Mouse (Mus musculus) cerebellum, adult 18-20 months (tissue): ENCODE measurements around the gene Hhex.

Experiments used
- DNase-seq, 2 experiments: peaks; one replicate each; pipeline ENCODE4 v3.0.0; 2021

The Hhex gene

DNA sequence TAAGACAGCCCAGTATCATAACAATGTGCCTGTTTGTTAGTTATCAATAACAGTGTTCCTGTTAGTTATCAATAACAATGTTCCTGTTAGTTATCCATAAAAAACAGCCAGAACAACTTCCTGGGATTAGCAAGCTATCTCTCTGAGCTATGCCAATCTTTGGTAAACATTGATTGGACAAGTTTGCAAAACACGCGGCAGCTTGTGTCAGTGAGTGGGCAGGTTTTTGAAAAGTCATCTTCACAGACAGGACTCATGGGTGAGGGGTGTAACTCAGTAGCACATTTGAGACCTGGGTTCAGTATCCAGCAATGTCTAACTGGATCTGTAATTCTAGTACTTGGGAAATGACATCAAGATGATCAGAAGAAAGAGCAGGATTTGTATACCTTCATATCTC lies 20.9 kb downstream of the Hhex start:
- no peak for DNase-seq

GRCm38 (mm10) chr19:37455961-37456360 lies 21.4 kb downstream of the Hhex start:
- DNase-seq, result no peak

DNA sequence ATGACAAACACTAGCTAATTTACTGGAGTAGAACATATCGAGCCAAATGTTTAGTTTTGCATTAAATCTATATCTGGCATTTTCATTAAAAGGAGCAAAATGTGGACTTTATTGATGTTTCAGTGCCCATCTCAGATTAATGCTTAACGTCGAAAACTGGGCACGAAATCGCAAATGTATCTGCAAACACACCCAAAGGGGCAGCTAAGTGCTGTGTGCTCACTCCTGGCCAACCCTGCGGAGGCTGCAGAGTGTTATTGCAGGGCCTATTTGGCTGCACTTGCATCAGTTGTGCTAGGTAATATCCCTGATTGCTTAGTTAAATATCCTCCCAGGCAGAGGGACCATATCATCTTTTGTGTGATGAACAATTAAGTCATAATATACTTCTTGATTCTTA lies 23.4 kb downstream of the Hhex start:
- no peak for DNase-seq

DNA sequence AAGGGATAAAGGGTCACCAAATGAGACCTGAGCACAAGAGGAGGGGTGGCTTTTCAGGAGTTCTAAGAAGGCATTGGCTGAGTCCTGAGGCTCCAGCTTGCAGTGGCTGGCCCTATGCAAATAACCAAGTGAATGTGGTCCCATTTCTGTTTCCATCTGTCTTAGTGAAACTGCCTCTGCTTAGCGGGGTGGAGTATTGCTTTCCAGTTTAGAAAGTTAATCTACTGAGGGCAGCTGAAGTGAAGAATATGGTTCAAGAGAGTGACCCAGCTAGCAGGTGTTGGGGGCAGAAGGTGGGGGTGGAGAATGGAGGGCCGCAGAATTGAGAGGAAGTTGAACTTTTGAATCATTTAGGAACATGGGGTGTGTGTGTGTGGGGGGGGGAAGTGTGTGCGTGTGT lies 31.8 kb downstream of the Hhex start:
- DNase-seq, result no peak

DNA sequence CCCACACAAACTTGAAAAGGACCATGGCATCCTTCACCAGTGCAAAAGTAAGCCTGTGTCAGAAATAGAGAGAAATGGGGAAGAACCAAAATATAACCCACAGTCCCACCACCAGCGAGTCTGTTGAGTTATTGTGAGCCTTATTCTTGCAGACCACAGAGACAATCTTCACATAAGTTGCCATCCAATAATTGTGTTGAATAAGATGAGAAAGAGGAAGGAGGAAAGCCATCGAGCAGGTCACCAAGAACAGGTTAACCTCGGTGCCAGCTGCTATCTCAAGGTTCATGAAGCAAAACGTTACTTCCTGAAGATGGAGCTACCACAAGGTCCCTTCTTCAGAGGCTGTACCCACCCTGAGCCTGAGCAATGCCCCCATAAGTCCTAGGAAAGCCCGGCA lies 32.4 kb downstream of the Hhex start:
- no peak for DNase-seq

GRCm38 (mm10) chr19:37468841-37469566 lies 34.4 kb downstream of the Hhex start:
- no peak for DNase-seq

DNA sequence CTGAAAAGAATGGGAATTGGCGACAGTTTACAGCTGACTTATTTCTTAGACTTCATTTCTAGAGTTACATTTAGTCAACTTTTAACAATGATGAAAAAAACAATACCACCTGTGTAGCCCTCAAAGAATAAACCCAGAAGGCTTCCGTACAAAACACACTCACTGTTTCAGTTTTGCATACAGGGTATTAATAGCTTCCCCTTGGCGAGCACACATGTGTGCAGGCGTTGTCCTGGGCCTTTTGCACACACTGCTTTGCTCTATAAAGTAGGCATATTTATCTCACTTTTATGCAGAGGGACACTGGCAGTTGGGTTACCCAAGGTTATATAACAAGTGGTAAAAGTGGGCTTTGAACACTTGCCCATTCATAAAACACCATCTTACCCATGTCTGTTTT lies 37.1 kb downstream of the Hhex start:
- no peak for DNase-seq

- DNase-seq, result no peak
These were observed 38.0 kb downstream of the Hhex start for GRCm38 (mm10) chr19:37472589-37472988.

DNA sequence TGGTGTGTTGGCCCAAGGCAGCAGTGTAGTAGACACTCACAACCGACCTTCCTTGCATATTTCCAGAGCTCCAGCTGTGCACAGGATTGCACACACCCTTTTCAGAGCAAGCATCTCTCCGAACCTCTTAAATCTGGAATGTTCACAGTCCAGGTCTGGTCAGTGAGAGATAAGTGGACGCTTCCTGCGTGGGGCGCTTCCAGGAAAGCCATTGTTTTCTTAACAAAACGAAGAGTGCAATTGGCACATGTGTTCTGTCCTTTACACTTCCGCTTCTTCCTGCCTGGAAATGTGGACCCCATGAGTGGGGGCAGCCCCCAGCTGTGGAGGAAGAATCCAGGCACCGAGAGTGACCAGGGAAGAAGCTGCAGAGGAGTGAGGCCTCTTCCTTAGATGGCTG lies 47.1 kb downstream of the Hhex start:
- no peak for DNase-seq

DNA sequence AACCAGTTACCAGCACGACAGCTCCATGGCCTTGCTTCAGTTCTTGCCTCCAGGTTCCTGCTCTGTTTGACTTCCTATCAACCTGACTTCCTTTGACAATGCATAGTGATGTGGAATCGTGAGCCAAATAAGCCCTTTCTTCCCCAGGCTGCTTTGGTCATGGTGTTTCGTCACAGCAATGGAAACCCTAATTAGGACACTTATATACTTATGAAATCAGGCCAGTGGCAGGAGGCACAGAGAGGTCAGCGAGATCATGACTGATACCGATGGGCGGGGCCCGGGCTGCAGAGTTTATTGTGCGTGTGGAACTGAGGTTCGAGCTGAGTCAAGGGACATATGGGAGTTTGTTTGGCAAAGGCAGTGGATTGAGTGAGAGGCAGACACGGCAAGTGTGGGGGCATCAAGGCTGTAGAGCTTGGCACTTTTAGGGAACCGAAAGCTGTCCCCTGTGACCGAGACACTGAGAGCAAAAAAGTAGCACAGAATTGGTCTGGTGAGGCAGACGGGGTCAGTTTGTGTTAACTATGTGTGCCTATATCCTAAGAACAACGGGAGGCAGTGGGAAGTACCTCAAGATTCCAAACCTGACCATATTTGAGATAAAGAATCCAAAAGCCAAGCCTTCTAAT lies 48.1 kb downstream of the Hhex start:
- DNase-seq, result no peak

DNA sequence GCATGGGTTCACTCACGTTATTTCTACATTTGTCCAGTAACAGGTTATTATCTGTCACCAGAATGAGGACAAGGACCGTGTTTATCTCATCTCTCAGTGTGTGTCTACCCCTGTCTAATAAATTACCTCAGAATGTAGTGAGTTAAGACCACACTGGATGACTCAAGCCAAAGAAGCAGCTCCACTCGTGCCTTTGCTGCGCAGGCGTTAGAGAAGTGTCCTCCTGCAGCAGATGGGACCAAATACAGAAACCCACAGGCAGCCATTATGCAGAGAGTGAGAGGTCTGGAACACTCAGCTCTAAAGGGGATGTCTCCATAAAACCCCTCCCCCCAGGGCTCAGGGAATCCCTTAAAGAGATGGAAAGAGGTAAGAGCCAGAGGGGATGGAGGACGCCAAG lies 50.2 kb downstream of the Hhex start:
- no peak for DNase-seq

- no peak for DNase-seq
These were observed 52.2 kb downstream of the Hhex start for GRCm38 (mm10) chr19:37486801-37487200.

GRCm38 (mm10) chr19:37487811-37488475 lies 53.3 kb downstream of the Hhex start:
- no peak for DNase-seq

DNA sequence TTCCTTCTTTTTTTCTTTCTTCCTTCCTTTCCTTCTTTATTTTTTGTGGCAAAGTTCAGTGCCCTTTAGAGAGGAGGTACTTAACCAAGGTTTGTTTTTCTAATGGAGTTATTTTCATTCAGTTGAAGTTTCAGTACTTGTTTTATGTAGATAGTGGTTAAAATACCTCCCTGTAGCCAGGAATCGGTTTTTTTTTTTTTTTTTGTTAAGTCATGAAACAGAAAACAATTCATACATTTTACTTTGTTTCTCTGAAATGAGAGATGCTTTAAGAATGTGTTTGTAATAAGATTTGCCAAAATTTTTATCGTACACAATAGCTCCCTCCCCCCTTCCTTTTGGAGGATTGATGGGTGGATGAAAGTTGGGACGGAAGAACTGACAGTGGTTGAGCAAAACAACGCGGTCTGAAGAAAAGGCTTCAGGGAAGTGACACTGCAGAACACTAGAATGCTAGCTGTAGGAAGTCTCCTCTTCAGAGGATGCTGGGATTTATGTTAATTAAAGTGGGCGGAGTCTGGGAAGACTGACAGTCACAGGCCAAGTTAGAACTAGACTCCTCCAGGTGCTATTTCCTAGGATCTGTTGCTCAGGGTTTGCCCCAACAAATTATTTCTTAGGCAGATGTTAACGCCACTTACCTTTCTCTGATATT lies 54.1 kb downstream of the Hhex start:
- DNase-seq, result no peak
